Mouse (Mus musculus): ENCODE measurements around the gene Ms4a5. TPM values are rescaled to one million over a fixed set of nuclear protein-coding genes. Genes with fewer than 3 reads are reported as not detected.
A peak's percentile ranks its signal among the peaks of the same experiment; 100 is the strongest.
"Not testable (repeated sequence)": the region's sequence is repeated elsewhere in the genome, so short reads cannot be mapped to it uniquely, and the experiment has no call there.

The Ms4a5 gene
- polyA plus RNA-seq (2016; fragmentation: Nextera tagmentation; extraction: Ambion mirVana), result not detected in 2 replicates

GRCm38 (mm10) chr19:11283773-11284172 lies at the start of gene Ms4a5:
TSS of gene Ms4a5 (minus strand) at chr19:11283873.
- Histone ChIP-seq H3K4me2 (replicated peaks) (no peak within 1 kb of the TSS), H3K36me3 (no peaks in the 10 kb centered on the region), H3K27me3 (no peaks in the 10 kb centered on the region), H3K4me3 (no peak within 1 kb of the TSS), H3K9me3 (no peaks in the 10 kb centered on the region), H3K9ac (replicated peaks) (no peak within 1 kb of the TSS), H3K27ac (replicated peaks) (no peak within 1 kb of the TSS), H3K4me1 (no peaks in the 10 kb centered on the region)
- no peak for ATAC-seq (ENCODE audit: low FRiP score, low read depth)
- WGBS, result 90% methylated on average over 2 of the region's 2 CpGs

- Histone ChIP-seq H3K27ac (replicated peaks) (no peak overlapping the region), H3K27me3 (no peaks in the 10 kb centered on the region), H3K9me3 (no peaks in the 10 kb centered on the region), H3K9ac (replicated peaks) (no peak overlapping the region), H3K4me3 (no peak overlapping the region), H3K36me3 (no peaks in the 10 kb centered on the region), H3K4me1 (no peaks in the 10 kb centered on the region), H3K4me2 (replicated peaks) (no peak overlapping the region)
- no peak for ATAC-seq (ENCODE audit: low FRiP score, low read depth)
- 88% methylated on average over 1 of the region's 1 CpGs for WGBS
Measured at GRCm38 (mm10) chr19:11321123-11321522, 37.5 kb upstream of the Ms4a5 start.

DNA sequence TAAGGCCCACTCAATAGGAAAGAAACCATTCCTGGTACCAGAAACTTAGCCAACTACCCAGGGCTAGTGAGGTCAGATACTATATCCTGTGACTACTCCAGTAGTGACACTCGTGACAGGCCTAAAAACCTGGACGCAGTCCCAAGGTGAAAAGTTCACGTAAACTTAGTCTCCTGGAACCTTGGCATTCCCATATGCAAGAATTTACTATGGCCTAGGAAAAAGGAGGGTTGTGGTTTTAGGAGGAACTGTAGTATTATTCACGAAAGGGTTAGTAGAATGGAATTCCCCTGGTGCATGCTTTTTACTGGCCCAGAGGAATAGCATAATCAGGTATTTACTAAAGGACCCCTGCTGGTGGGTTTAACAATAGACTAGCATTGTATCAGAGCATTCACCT lies 33.1 kb upstream of the Ms4a5 start:
- H3K9ac ChIP-seq (replicated peaks), result no peak overlapping the region
- no peak for ATAC-seq (ENCODE audit: low FRiP score, low read depth)
- no peaks in the 10 kb centered on the region for H3K9me3 ChIP-seq
- no peaks in the 10 kb centered on the region for H3K4me1 ChIP-seq
- WGBS, result 88% methylated on average over 4 of the region's 4 CpGs
- no peak overlapping the region for H3K4me2 ChIP-seq (replicated peaks)
- H3K36me3 ChIP-seq, result no peaks in the 10 kb centered on the region
- no peak overlapping the region for H3K4me3 ChIP-seq
- no peaks in the 10 kb centered on the region for H3K27me3 ChIP-seq
- no peak overlapping the region for H3K27ac ChIP-seq (replicated peaks)

DNA sequence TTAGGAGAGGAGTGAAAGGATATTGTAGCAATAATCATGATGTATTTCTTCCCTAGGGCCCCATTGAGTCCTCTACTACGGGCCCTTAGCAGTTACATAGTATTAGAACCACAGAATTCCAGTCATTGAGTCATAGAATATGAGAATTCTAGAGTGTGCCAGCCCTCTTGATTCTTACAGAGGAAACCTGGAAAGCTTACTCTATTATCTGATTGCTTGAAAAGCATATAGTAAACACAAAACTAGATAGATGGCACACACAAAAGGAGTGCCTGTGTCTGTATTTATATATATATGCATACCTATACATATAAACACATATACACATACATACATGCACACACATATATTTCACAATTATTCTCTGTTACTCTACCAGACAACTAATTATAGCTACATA lies 30.7 kb upstream of the Ms4a5 start, which contains the start of gene Ms4a14:
Gene Ms4a14, minus strand, starts transcription at position 101 of the 400 bp plus-strand sequence.
- Histone ChIP-seq H3K9ac (replicated peaks) (no peak within 1 kb of the TSS), H3K36me3 (no peaks in the 10 kb centered on the region), H3K4me3 (no peak within 1 kb of the TSS), H3K27me3 (no peaks in the 10 kb centered on the region), H3K27ac (replicated peaks) (no peak within 1 kb of the TSS), H3K4me2 (replicated peaks) (no peak within 1 kb of the TSS), H3K4me1 (no peaks in the 10 kb centered on the region), H3K9me3 (no peaks in the 10 kb centered on the region)
- whole genome bisulfite sequencing, result 85% methylated on average over 1 of the region's 1 CpGs
- ATAC-seq (ENCODE audit: low FRiP score, low read depth), result no peak

- Histone ChIP-seq H3K4me3 (no peak overlapping the region), H3K9me3 (no peaks in the 10 kb centered on the region), H3K27me3 (no peaks in the 10 kb centered on the region), H3K4me2 (replicated peaks) (no peak overlapping the region), H3K4me1 (no peaks in the 10 kb centered on the region), H3K27ac (replicated peaks) (no peak overlapping the region), H3K36me3 (no peaks in the 10 kb centered on the region), H3K9ac (replicated peaks) (no peak overlapping the region)
- no peak for ATAC-seq (ENCODE audit: low FRiP score, low read depth)
Measured at GRCm38 (mm10) chr19:11308888-11309287, 25.2 kb upstream of the Ms4a5 start.

DNA sequence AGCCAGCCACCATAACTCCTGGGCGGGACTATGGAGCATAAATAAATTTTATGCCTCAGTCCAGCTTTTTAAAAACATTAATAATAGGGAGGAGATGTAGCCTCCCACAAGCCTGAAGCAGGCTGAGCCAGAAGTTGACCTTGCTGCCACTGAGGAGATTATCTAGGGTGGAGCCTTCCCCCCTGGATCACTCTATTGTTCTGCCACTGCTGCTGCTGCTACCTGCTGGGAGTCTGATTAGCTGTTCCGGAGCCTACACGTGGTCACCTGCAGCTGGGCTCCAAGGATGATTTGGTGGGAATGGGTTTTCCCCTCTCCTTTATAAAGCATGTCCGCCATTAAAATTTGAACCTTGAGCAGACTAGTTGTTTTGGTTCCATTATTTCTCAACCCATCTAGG lies 15.9 kb upstream of the Ms4a5 start:
- not testable (repeated sequence) for H3K4me3 ChIP-seq; H3K4me1 ChIP-seq; ATAC-seq (ENCODE audit: low FRiP score, low read depth); H3K4me2 ChIP-seq (replicated peaks); H3K27ac ChIP-seq (replicated peaks); H3K36me3 ChIP-seq; H3K27me3 ChIP-seq; H3K9ac ChIP-seq (replicated peaks); H3K9me3 ChIP-seq
- WGBS, result 36% methylated on average over 4 of the region's 4 CpGs

DNA sequence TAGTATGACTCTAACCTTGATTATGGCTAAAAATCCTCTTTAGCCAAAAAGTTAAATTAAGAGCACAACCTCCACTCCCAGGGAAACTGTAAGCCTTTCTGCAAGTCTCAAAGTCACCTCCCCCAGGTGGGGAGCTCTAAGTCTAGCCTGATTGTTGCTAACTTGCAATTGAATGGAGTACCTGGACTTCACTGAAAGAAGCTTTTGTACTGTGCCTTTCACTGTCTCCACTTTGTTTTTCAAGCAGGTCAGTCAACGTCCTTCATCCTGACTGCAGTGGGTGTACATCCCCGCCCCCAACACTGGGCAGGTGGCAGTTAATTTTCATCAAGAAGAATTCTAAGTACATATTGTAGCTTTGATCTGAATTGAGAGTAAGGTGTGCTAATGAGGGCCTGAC lies 15.3 kb upstream of the Ms4a5 start:
- H3K4me3 ChIP-seq, result no peak overlapping the region
- no peaks in the 10 kb centered on the region for H3K9me3 ChIP-seq
- 32% methylated on average over 2 of the region's 2 CpGs for WGBS
- H3K9ac ChIP-seq (replicated peaks), result no peak overlapping the region
- H3K27me3 ChIP-seq, result no peaks in the 10 kb centered on the region
- H3K27ac ChIP-seq (replicated peaks), result no peak overlapping the region
- no peaks in the 10 kb centered on the region for H3K36me3 ChIP-seq
- no peak for ATAC-seq (ENCODE audit: low FRiP score, low read depth)
- H3K4me1 ChIP-seq, result no peaks in the 10 kb centered on the region
- H3K4me2 ChIP-seq (replicated peaks), result no peak overlapping the region

DNA sequence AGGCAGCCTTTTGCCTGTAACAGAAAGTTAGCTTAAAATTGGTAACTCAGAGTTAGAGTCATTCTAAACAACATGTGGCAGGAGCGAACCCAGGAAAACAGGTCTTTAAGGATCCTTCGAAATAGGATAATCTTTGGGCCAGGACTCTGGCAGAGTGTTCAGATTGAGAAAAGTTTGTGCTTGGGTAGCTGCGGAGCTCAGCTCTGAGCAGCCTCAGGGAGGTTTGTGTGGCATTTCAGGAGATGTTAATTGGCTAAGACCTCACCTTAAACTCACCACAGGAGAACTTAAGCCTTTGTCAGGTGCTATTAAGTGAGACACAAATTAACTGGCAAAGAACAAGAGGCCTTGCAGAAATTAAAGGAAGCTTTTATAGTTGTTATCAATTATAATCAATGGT lies 9.9 kb upstream of the Ms4a5 start:
- peak overlapping the region; percentile 51 for H3K4me2 ChIP-seq (replicated peaks)
- H3K4me1 ChIP-seq; H3K36me3 ChIP-seq; H3K9ac ChIP-seq (replicated peaks); ATAC-seq (ENCODE audit: low FRiP score, low read depth); H3K27me3 ChIP-seq; H3K9me3 ChIP-seq; H3K27ac ChIP-seq (replicated peaks): not testable (repeated sequence)
- 9% methylated on average over 3 of the region's 3 CpGs for WGBS
- H3K4me3 ChIP-seq, result peak overlapping the region; percentile 36; the same call in 1 of the 2 replicates

DNA sequence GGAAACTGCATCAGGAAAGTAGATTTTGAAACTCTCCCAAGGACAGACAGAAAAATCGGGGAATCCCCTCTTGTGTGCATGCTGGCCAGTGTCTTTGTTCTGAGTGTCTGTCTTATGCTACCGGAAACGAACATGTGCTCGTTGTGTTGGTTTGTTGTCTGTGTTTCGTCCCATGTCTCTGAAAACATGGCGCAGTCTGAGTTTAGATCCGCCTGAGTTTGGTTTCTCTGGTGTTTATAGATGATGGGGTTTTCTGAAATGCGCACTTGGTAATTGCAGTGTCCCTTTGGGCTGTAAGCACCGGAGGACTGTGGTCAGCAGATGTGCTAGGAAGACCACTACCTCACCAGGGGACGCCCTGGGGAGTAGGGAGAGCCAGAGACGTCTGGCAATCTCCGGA lies 9.3 kb upstream of the Ms4a5 start:
- peak overlapping the region; percentile 51 for H3K4me2 ChIP-seq (replicated peaks)
- H3K27me3 ChIP-seq, result no peaks in the 10 kb centered on the region
- no peaks in the 10 kb centered on the region for H3K36me3 ChIP-seq
- H3K9ac ChIP-seq (replicated peaks), result 0 out of 2 replicates have a peak overlapping the region, but pooled peaks have one; percentile 24
- no peak overlapping the region for H3K27ac ChIP-seq (replicated peaks)
- H3K4me1 ChIP-seq, result no peaks in the 10 kb centered on the region
- WGBS, result 14% methylated on average over 12 of the region's 12 CpGs
- H3K9me3 ChIP-seq, result no peaks in the 10 kb centered on the region
- no peak for ATAC-seq (ENCODE audit: low FRiP score, low read depth)
- H3K4me3 ChIP-seq, result peak overlapping the region; percentile 36

- H3K27ac ChIP-seq (replicated peaks), result no peak overlapping the region
- 88% methylated on average over 3 of the region's 3 CpGs for WGBS
Measured at GRCm38 (mm10) chr19:11280223-11280622, 3.5 kb downstream of the Ms4a5 start.

DNA sequence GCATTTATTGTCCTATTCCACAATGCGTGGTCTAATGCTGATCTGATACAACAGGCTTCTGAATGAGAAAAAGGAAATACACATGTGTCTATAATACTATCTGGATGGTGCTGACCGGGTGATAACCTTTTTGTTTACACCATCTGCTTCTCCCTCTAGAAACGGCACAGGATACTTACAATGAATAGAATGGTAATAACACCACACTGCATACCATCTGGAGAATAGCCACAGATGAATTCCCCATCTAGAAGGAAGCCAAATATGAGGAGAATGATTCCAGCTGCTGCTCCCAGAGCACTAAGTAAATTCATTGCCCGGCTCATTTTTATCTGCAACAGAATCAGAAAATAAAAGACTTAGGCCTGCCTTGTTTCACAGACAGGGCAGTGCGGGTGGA lies 7.2 kb downstream of the Ms4a5 start:
- no peak overlapping the region for H3K4me3 ChIP-seq
- H3K27ac ChIP-seq (replicated peaks), result no peak overlapping the region
- WGBS, result 68% methylated on average over 5 of the region's 5 CpGs
- H3K9me3 ChIP-seq, result no peaks in the 10 kb centered on the region
- ATAC-seq (ENCODE audit: low FRiP score, low read depth), result no peak
- no peak overlapping the region for H3K4me2 ChIP-seq (replicated peaks)
- no peaks in the 10 kb centered on the region for H3K4me1 ChIP-seq
- H3K36me3 ChIP-seq, result no peaks in the 10 kb centered on the region
- H3K9ac ChIP-seq (replicated peaks), result no peak overlapping the region
- no peaks in the 10 kb centered on the region for H3K27me3 ChIP-seq

More at GRCm38 (mm10) chr19:11280223-11280622, 3.5 kb downstream of the Ms4a5 start:
- Histone ChIP-seq H3K36me3 (no peaks in the 10 kb centered on the region), H3K27me3 (no peaks in the 10 kb centered on the region), H3K9me3 (no peaks in the 10 kb centered on the region), H3K9ac (replicated peaks) (no peak overlapping the region), H3K4me2 (replicated peaks) (no peak overlapping the region), H3K4me3 (no peak overlapping the region), H3K4me1 (no peaks in the 10 kb centered on the region)
- ATAC-seq (ENCODE audit: low FRiP score, low read depth), result no peak

DNA sequence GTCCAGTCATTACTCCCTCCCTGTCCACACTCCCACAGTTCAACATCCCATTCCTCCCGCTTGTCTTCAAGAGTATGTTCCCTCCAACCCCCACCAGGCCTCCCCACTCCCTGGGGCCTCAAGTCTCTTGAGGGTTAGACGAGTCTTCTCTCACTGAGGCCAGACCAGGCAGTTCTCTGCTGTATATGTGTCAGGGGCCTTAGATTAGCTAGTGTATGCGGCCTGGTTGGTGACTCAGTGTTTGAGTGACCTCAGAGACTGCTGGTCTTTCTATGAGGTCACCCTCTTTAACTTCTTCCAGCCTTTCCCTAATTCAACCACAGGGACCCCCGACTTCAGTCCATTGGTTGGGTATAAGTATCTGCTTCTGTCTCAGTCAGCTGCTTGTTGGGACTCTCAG lies 16.7 kb downstream of the Ms4a5 start:
- Histone ChIP-seq H3K36me3 (no peaks in the 10 kb centered on the region), H3K4me2 (replicated peaks) (no peak overlapping the region)
- 80% methylated on average over 4 of the region's 4 CpGs for WGBS

DNA sequence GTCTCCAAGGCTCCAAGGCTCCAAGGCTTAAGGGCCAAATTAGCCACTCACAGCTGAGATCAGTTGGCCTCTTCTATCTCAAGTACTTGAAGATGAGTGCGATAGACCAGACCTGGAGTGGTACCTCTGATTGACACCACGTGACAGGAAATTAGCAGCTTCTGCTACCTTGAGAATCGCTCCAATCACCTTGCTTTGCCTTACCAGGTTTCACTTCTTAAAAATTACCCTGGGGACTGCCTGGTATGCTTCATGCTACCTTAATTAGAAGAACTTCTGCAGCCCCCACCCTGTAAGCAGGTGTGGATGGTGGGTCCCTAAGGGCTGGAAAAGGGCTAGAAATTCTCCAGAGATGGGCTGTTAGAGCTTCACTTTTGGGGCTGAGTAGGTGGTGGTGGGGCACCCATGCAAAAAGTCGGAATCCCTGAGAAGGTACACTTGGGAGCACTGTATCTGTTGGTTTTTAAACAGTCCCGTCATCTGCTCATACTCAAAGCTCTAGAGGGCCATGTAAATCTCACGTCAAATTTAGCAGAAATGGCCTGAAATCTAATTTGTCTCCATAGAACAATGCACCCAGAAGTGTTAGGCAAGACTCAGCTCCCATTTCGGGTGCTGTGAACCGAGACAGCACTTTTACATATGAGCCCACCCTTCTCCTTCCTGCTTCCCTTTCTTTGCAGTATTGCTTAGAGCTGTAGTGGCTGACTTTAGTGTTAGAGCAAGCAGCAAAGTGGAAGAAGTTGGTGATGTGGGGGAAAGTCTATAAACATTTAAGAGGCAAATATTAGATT lies 17.4 kb downstream of the Ms4a5 start, which contains the start of gene Ms4a1:
Gene Ms4a1, minus strand, starts transcription at position 190 of the 794 bp plus-strand sequence.
- Histone ChIP-seq H3K9ac (replicated peaks) (no peak within 1 kb of the TSS), H3K27ac (replicated peaks) (no peak within 1 kb of the TSS), H3K36me3 (no peaks in the 10 kb centered on the region), H3K4me3 (no peak within 1 kb of the TSS), H3K9me3 (no peaks in the 10 kb centered on the region), H3K4me1 (no peaks in the 10 kb centered on the region), H3K4me2 (replicated peaks) (no peak within 1 kb of the TSS), H3K27me3 (no peaks in the 10 kb centered on the region)
- ATAC-seq (ENCODE audit: low FRiP score, low read depth), result no peak
- WGBS, result 88% methylated on average over 8 of the region's 8 CpGs

More for the DNA sequence above, 16.7 kb downstream of the Ms4a5 start:
- Histone ChIP-seq H3K9me3 (no peaks in the 10 kb centered on the region), H3K4me3 (no peak overlapping the region), H3K27me3 (no peaks in the 10 kb centered on the region), H3K9ac (replicated peaks) (no peak overlapping the region), H3K27ac (replicated peaks) (no peak overlapping the region), H3K4me1 (no peaks in the 10 kb centered on the region)
- no peak for ATAC-seq (ENCODE audit: low FRiP score, low read depth)

Data from midbrain, embryonic 12.5 days (tissue).